Mouse (Mus musculus): ENCODE measurements at regions not wholly inside any gene's neighbourhood (a gene's known extent, or its start where the extent isn't known, plus 50 kb on each side); places are given as distances from the start of the nearest gene placed in this dataset.

GRCm38 (mm10) chr4:131391119-131391923 is 446.8 kb downstream of the Ptpru start:
- Histone ChIP-seq H3K4me1 (ENCODE audit: control insufficient read depth, insufficient read depth, low read length) (no peaks in the 10 kb centered on the region), H3K27ac (ENCODE audit: insufficient read depth, low read length) (no peak overlapping the region), H3K4me3 (ENCODE audit: insufficient read depth, low read length) (no peak overlapping the region)
- no peak for TF ChIP-seq POLR2A (IDR thresholded peaks at IDR 0.05; ENCODE audit: low read depth, low read length)
- TF ChIP-seq CTCF (IDR thresholded peaks at IDR 0.05; ENCODE audit: borderline replicate concordance, insufficient read depth, low read length): no peak

- H3K4me3 ChIP-seq (ENCODE audit: insufficient read depth, low read length): no peak overlapping the region
- no peaks in the 10 kb centered on the region for H3K4me1 ChIP-seq (ENCODE audit: control insufficient read depth, insufficient read depth, low read length)
- no peak overlapping the region for H3K27ac ChIP-seq (ENCODE audit: insufficient read depth, low read length)
- TF ChIP-seq POLR2A (IDR thresholded peaks at IDR 0.05; ENCODE audit: low read depth, low read length): no peak
- TF ChIP-seq CTCF (IDR thresholded peaks at IDR 0.05; ENCODE audit: borderline replicate concordance, insufficient read depth, low read length): no peak
Observed at GRCm38 (mm10) chr4:131391924-131392297, 446.2 kb downstream of the Ptpru start.

- H3K27ac ChIP-seq (ENCODE audit: insufficient read depth, low read length): no peak overlapping the region
- TF ChIP-seq CTCF (IDR thresholded peaks at IDR 0.05; ENCODE audit: borderline replicate concordance, insufficient read depth, low read length) (no peak), POLR2A (IDR thresholded peaks at IDR 0.05; ENCODE audit: low read depth, low read length) (no peak)
Observed at GRCm38 (mm10) chr4:131392478-131392877, 445.6 kb downstream of the Ptpru start.

GRCm38 (mm10) chr4:131396226-131396840 is 441.8 kb downstream of the Ptpru start:
- TF ChIP-seq POLR2A (IDR thresholded peaks at IDR 0.05; ENCODE audit: low read depth, low read length) (no peak), CTCF (IDR thresholded peaks at IDR 0.05; ENCODE audit: borderline replicate concordance, insufficient read depth, low read length) (no peak)
- Histone ChIP-seq H3K27ac (ENCODE audit: insufficient read depth, low read length) (no peak overlapping the region), H3K4me3 (ENCODE audit: insufficient read depth, low read length) (no peak overlapping the region), H3K4me1 (ENCODE audit: control insufficient read depth, insufficient read depth, low read length) (no peaks in the 10 kb centered on the region)

More at GRCm38 (mm10) chr4:131392478-131392877, 445.6 kb downstream of the Ptpru start:
- H3K4me3 ChIP-seq (ENCODE audit: insufficient read depth, low read length): no peak overlapping the region
- no peaks in the 10 kb centered on the region for H3K4me1 ChIP-seq (ENCODE audit: control insufficient read depth, insufficient read depth, low read length)

DNA sequence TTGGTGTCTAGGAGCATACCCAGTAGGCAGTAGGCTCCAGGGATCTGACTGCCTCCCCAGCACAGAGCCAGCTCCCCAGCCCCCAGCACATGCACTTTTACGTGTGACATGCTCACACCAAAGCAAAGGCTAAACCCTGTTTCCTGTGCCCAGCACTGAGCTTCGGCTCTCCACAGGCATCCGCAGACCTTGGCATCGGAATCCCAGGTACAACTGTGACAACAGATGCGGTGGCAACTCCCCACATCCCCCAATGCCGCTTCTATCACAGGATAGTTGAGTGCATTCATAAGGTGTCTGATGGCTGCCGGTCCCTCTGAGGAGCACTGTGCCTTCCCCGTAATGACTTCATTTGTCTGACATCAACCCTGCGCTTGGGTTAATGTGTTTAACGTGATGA is 440.9 kb downstream of the Ptpru start:
- no peak for TF ChIP-seq POLR2A (IDR thresholded peaks at IDR 0.05; ENCODE audit: low read depth, low read length)
- no peak for TF ChIP-seq CTCF (IDR thresholded peaks at IDR 0.05; ENCODE audit: borderline replicate concordance, insufficient read depth, low read length)
- H3K4me3 ChIP-seq (ENCODE audit: insufficient read depth, low read length): no peak overlapping the region
- H3K27ac ChIP-seq (ENCODE audit: insufficient read depth, low read length): no peak overlapping the region
- no peaks in the 10 kb centered on the region for H3K4me1 ChIP-seq (ENCODE audit: control insufficient read depth, insufficient read depth, low read length)

GRCm38 (mm10) chr4:131400756-131401155 is 437.3 kb downstream of the Ptpru start:
- TF ChIP-seq POLR2A (IDR thresholded peaks at IDR 0.05; ENCODE audit: low read depth, low read length): no peak
- 0 out of 2 replicates have a peak, but pooled peaks have one; percentile 20 for TF ChIP-seq CTCF (IDR thresholded peaks at IDR 0.05; ENCODE audit: borderline replicate concordance, insufficient read depth, low read length)
- H3K27ac ChIP-seq (ENCODE audit: insufficient read depth, low read length): no peak overlapping the region
- H3K4me3 ChIP-seq (ENCODE audit: insufficient read depth, low read length): no peak overlapping the region
- no peaks in the 10 kb centered on the region for H3K4me1 ChIP-seq (ENCODE audit: control insufficient read depth, insufficient read depth, low read length)

DNA sequence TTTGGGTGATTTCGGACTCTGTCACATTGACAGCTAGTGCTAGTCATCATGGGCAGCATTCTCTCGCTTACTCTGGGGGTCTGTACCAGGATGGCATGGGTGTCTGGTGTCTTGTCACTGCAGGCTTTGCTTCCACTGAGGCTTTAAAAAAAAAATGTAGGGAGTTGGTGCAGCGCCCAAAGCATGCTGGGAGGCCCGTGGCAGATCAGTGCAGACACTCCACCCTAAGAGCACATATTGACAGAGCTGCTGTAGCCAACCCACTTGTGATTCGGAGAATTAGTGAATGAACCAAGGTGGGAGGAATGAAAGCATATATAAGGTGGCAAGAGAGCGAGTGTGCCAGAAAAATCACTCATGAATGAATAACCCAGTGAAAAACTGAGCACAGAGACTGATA is 436.8 kb downstream of the Ptpru start:
- H3K4me1 ChIP-seq (ENCODE audit: control insufficient read depth, insufficient read depth, low read length): no peaks in the 10 kb centered on the region
- H3K27ac ChIP-seq (ENCODE audit: insufficient read depth, low read length): no peak overlapping the region
- no peak overlapping the region for H3K4me3 ChIP-seq (ENCODE audit: insufficient read depth, low read length)
- TF ChIP-seq POLR2A (IDR thresholded peaks at IDR 0.05; ENCODE audit: low read depth, low read length): no peak
- TF ChIP-seq CTCF (IDR thresholded peaks at IDR 0.05; ENCODE audit: borderline replicate concordance, insufficient read depth, low read length): no peak

DNA sequence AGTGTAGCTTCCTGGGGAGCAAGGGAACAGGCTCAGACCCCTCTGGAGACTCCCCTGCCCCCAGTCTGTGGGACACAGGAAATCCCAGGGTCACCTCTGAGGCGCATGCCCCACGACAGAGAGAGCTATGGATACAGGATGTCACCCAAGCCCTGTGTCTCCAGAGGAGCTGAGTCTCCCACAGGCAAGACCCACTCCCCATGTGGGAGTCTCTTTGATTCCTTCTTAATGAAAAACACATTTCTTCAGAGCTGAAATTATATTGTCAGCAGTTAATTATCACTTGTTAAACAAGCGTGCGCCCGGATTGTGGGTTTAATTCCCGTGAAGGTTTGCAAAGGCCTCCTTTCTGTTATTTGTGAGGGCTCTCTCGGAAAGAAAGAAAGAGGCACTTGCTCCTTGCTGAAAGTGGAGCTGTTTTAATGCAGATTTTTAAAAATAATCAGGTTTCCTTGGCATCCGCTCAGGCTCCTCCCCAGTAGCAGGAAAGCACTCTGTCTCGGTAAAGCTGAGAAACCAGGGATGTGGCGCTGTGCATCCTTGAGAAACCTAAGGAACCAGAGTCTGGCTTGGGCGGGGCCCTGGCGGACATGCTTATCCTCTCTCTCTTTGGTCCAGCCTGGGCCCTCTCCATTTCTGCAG is 432.6 kb downstream of the Ptpru start:
- Histone ChIP-seq H3K4me3 (ENCODE audit: insufficient read depth, low read length) (no peak overlapping the region), H3K27ac (ENCODE audit: insufficient read depth, low read length) (no peak overlapping the region), H3K4me1 (ENCODE audit: control insufficient read depth, insufficient read depth, low read length) (no peaks in the 10 kb centered on the region)
- TF ChIP-seq CTCF (IDR thresholded peaks at IDR 0.05; ENCODE audit: borderline replicate concordance, insufficient read depth, low read length): no peak
- TF ChIP-seq POLR2A (IDR thresholded peaks at IDR 0.05; ENCODE audit: low read depth, low read length): no peak

- no peak for TF ChIP-seq CTCF (IDR thresholded peaks at IDR 0.05; ENCODE audit: borderline replicate concordance, insufficient read depth, low read length)
- no peak for TF ChIP-seq POLR2A (IDR thresholded peaks at IDR 0.05; ENCODE audit: low read depth, low read length)
- H3K27ac ChIP-seq (ENCODE audit: insufficient read depth, low read length): no peak overlapping the region
- H3K4me1 ChIP-seq (ENCODE audit: control insufficient read depth, insufficient read depth, low read length): no peaks in the 10 kb centered on the region
- no peak overlapping the region for H3K4me3 ChIP-seq (ENCODE audit: insufficient read depth, low read length)
Observed at GRCm38 (mm10) chr4:131407464-131407863, 430.6 kb downstream of the Ptpru start.

- no peak for TF ChIP-seq POLR2A (IDR thresholded peaks at IDR 0.05; ENCODE audit: low read depth, low read length)
- no peak for TF ChIP-seq CTCF (IDR thresholded peaks at IDR 0.05; ENCODE audit: borderline replicate concordance, insufficient read depth, low read length)
- Histone ChIP-seq H3K4me1 (ENCODE audit: control insufficient read depth, insufficient read depth, low read length) (no peaks in the 10 kb centered on the region), H3K4me3 (ENCODE audit: insufficient read depth, low read length) (no peak overlapping the region), H3K27ac (ENCODE audit: insufficient read depth, low read length) (no peak overlapping the region)
Observed at GRCm38 (mm10) chr4:131408644-131409043, 429.4 kb downstream of the Ptpru start.

All from embryonic fibroblast, embryonic 13.5 days (primary cell).